Mouse (Mus musculus) liver, embryonic 14.5 days (tissue): ENCODE measurements around the gene Nodal.

Experiments
- CTCF ChIP-seq: IDR thresholded peaks from 2 replicates; pipeline ENCODE4 v1.5.1; 2016; ENCODE audit warnings: antibody characterized with exemption, low read depth, control low read depth
- EP300 ChIP-seq: IDR thresholded peaks from 2 replicates; pipeline ENCODE4 v1.6.1; 2016; ENCODE audit warnings: antibody characterized with exemption, low read depth

DNA sequence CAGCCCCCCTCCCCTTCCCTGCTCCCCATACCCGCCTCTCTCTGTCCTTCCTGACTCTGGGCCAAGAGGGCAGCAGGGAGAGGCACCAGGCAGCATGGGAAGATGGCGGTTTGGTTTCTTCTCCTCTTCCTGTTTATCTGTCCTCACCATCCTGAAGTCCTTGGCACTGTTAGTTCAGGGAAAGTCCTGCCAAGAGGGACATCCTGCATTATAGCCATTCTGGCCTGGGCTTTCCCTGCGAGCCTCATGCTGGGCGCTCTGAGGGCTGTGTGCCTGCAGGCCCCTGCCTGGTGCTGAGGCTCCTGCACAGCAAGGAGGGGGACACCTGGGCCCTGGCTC, 45.2 kb upstream of the Nodal start:
- no peak for TF ChIP-seq EP300
- TF ChIP-seq CTCF, result no peak
